Mouse (Mus musculus): ENCODE results near the gene Tsfm. TPM values are rescaled to one million over a fixed set of nuclear protein-coding genes. Genes with fewer than 3 reads are reported as not detected.

Tsfm gene
- polyA plus RNA-seq, 1 experiment from 2014 or later, result 61.0 TPM

DNA sequence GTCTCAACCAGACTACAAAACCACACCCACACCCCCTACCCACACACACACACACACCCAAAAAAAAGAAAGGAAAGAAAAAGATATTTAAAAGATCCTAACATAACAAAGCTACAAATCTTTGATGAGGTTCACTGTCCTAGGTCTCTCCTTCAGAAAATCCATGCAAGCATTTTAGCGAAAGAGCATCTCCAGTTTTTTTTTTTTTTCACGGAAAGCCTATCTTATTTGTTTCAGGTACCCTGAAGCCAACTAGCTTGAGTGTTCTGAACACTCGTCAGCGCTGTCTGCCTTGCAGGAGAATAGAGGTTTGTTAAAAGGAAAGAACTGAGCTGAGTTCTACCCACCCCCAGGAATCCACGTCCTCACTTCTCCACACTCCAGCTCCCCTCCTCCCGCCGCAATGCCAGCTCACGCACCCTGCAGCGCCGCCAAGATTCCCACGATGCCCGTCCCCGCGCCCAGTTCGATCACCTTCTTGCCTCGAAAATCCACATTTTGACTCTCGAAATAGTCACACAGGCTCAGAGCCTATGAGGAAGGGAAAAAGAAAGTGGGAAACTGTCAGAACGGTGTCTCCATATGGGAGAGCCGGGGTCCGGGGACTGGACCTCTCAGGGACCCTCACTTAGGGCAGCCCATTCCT lies 10.1 kb upstream of the Tsfm start:
- Histone ChIP-seq H3K4me3 (ENCODE audit: low read depth, low read length) (peak overlapping the region; percentile 71), H3K27me3 (replicated peaks; ENCODE audit: control insufficient read depth, insufficient read depth, low read length) (no peaks in the 10 kb centered on the region), H3K4me2 (ENCODE audit: low read depth, low read length) (peak overlapping the region; percentile 81), H3K9ac (ENCODE audit: low read depth, low read length) (peak overlapping the region; percentile 75), H3K4me1 (ENCODE audit: control insufficient read depth, insufficient read depth, low read length) (peaks cover 7% of the 10 kb centered on the region), H3K27ac (replicated peaks; ENCODE audit: low read depth, low read length) (peak overlapping the region; percentile 78), H3K9me3 (ENCODE audit: control insufficient read depth, low read length) (no peaks in the 10 kb centered on the region), H3K36me3 (ENCODE audit: control insufficient read depth, insufficient read depth, low read length) (peaks cover 6% of the 10 kb centered on the region; the same call in 1 of the 2 replicates)
- WGBS, result 1% methylated on average over 20 of the region's 20 CpGs
- DNase-seq (ENCODE audit: low spot score), result no peak
- ATAC-seq (ENCODE audit: low read depth), result peak; percentile 17; the same call in 1 of the 2 replicates

DNA sequence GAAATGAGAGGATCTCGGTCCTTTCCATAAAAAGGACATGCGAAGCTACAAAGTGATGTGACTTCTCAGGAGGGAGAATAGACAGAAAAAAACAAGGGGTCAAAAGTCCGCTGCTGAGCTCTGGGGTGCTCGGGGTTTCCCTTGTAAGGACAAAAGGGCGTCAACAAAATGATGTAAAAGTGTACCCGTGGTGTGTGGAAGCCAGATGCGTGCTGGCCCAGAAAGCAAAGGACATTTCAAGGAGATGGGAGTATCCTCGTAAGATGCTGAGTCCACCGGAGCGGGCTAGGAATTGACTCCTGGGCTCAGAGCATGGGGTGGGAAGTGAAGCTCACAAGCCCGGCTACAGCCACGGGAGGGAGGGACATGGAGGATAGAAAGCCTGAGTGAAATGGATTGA lies 7.0 kb upstream of the Tsfm start:
- H3K4me3 ChIP-seq (ENCODE audit: low read depth, low read length), result no peak overlapping the region
- no peaks in the 10 kb centered on the region for H3K36me3 ChIP-seq (ENCODE audit: control insufficient read depth, insufficient read depth, low read length)
- no peak overlapping the region for H3K27ac ChIP-seq (replicated peaks; ENCODE audit: low read depth, low read length)
- DNase-seq (ENCODE audit: low spot score) (no peak), ATAC-seq (ENCODE audit: low read depth) (no peak)
- no peaks in the 10 kb centered on the region for H3K9me3 ChIP-seq (ENCODE audit: control insufficient read depth, low read length)
- 74% methylated on average over 12 of the region's 12 CpGs for WGBS
- no peak overlapping the region for H3K9ac ChIP-seq (ENCODE audit: low read depth, low read length)
- no peaks in the 10 kb centered on the region for H3K27me3 ChIP-seq (replicated peaks; ENCODE audit: control insufficient read depth, insufficient read depth, low read length)
- H3K4me2 ChIP-seq (ENCODE audit: low read depth, low read length), result no peak overlapping the region
- H3K4me1 ChIP-seq (ENCODE audit: control insufficient read depth, insufficient read depth, low read length), result peaks cover 3% of the 10 kb centered on the region

DNA sequence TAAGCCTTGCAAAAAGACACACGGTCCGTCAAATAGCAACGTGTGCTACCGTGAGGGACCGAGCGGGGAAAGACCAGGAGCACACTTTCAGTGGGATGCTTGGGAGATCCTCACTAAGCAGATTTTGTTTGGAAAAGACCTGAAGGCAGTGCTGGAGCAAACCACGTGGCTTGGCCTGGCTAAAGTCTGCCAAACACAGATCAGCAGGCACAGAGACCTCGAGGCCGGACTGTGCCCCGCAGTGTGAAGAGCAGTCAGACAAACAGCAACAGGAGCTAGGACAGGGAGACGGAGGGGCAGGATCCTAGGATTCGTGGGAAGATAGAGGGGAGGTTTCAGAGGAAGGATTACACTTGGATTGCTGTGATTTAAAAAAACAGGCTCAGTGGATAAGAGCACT lies 5.6 kb upstream of the Tsfm start:
- 87% methylated on average over 12 of the region's 12 CpGs for WGBS
- H3K4me2 ChIP-seq (ENCODE audit: low read depth, low read length), result no peak overlapping the region

DNA sequence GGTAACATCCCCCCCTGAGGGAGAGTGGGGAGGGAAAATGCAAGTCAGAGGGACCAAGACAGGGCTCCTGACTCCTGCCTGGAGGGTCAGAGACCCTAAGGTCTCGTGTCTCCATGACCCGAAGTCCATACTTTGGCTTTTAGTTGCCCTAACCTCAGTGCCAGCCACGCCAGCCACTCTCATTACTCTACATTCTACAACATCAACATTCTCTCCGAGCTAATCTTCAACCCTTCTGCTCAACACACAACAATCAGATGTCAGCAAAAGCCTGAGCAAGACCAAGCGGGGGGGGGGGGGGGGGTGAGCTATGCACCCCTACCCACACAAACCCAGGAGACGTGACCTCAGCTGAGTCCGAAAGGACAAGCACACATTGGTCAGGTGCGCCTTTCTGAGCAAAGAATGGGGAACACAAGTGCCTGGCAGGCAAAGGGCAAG lies 2.7 kb upstream of the Tsfm start:
- Histone ChIP-seq H3K27ac (replicated peaks; ENCODE audit: low read depth, low read length) (no peak overlapping the region), H3K4me3 (ENCODE audit: low read depth, low read length) (no peak overlapping the region), H3K27me3 (replicated peaks; ENCODE audit: control insufficient read depth, insufficient read depth, low read length) (no peaks in the 10 kb centered on the region), H3K9ac (ENCODE audit: low read depth, low read length) (no peak overlapping the region), H3K36me3 (ENCODE audit: control insufficient read depth, insufficient read depth, low read length) (peaks cover 11% of the 10 kb centered on the region; the same call in 1 of the 2 replicates), H3K9me3 (ENCODE audit: control insufficient read depth, low read length) (no peaks in the 10 kb centered on the region), H3K4me2 (ENCODE audit: low read depth, low read length) (no peak overlapping the region), H3K4me1 (ENCODE audit: control insufficient read depth, insufficient read depth, low read length) (no peaks in the 10 kb centered on the region)
- ATAC-seq (ENCODE audit: low read depth) (no peak), DNase-seq (ENCODE audit: low spot score) (no peak)
- WGBS, result 86% methylated on average over 8 of the region's 8 CpGs

More for the DNA sequence above, 5.6 kb upstream of the Tsfm start:
- Histone ChIP-seq H3K9ac (ENCODE audit: low read depth, low read length) (no peak overlapping the region), H3K27me3 (replicated peaks; ENCODE audit: control insufficient read depth, insufficient read depth, low read length) (no peaks in the 10 kb centered on the region), H3K4me3 (ENCODE audit: low read depth, low read length) (no peak overlapping the region), H3K9me3 (ENCODE audit: control insufficient read depth, low read length) (no peaks in the 10 kb centered on the region), H3K27ac (replicated peaks; ENCODE audit: low read depth, low read length) (no peak overlapping the region), H3K36me3 (ENCODE audit: control insufficient read depth, insufficient read depth, low read length) (no peaks in the 10 kb centered on the region), H3K4me1 (ENCODE audit: control insufficient read depth, insufficient read depth, low read length) (no peaks in the 10 kb centered on the region; the same call in 1 of the 2 replicates)
- ATAC-seq (ENCODE audit: low read depth), result no peak
- DNase-seq (ENCODE audit: low spot score), result no peak

GRCm38 (mm10) chr10:127018422-127018821 lies 12.2 kb downstream of the Tsfm start:
- Histone ChIP-seq H3K4me1 (ENCODE audit: control insufficient read depth, insufficient read depth, low read length) (no peaks in the 10 kb centered on the region), H3K9me3 (ENCODE audit: control insufficient read depth, low read length) (no peaks in the 10 kb centered on the region), H3K27ac (replicated peaks; ENCODE audit: low read depth, low read length) (no peak overlapping the region), H3K27me3 (replicated peaks; ENCODE audit: control insufficient read depth, insufficient read depth, low read length) (no peaks in the 10 kb centered on the region), H3K36me3 (ENCODE audit: control insufficient read depth, insufficient read depth, low read length) (peaks cover 17% of the 10 kb centered on the region), H3K4me2 (ENCODE audit: low read depth, low read length) (no peak overlapping the region), H3K9ac (ENCODE audit: low read depth, low read length) (no peak overlapping the region), H3K4me3 (ENCODE audit: low read depth, low read length) (no peak overlapping the region)
- WGBS, result 70% methylated on average over 16 of the region's 16 CpGs
- ATAC-seq (ENCODE audit: low read depth) (no peak), DNase-seq (ENCODE audit: low spot score) (no peak)

DNA sequence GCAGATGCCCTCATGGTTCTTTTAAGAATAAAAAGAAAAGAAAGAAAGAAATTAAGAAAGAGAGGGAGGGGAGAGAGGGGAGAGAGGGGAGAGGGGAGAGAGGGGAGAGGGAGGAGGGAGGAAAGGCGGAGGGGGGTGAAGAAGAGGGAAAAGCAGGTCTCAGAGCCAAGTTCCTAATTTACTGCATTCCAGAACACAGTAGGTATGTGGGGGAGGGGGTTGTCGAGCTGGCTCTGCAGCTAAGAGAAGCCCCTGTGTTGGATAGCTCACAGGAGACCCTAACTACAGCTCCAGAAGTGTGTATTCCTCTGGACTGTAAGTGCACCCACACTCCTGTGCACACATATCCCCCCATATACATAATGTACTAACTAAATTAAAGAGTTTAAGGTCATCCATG lies 13.6 kb downstream of the Tsfm start:
- WGBS, result 24% methylated on average over 2 of the region's 2 CpGs
- ATAC-seq (ENCODE audit: low read depth), result peak; percentile 48; the same call in 1 of the 2 replicates
- H3K36me3 ChIP-seq (ENCODE audit: control insufficient read depth, insufficient read depth, low read length), result 0 out of 2 replicates have a peak, but pooled peaks cover 4% of the 10 kb centered on the region

DNA sequence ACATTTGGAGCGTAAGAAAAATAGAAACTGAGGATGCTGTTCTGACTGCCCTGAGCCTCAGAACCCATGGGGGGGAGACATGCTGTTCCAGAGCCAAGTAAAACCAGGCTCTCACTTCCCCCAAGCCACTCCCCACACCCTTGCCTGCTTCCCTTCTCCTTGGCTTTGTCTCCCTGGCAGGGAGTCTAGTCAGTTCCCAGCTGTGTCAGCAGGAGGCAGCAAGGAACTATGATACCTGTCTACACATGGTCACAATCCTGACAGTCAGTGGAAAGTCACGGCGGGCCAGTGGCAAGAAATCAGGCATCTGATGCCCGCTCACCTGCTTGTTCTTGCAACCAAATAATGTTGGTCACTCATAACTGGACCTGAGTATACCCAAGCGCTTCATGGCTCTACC lies 14.2 kb downstream of the Tsfm start:
- Histone ChIP-seq H3K4me1 (ENCODE audit: control insufficient read depth, insufficient read depth, low read length) (no peaks in the 10 kb centered on the region), H3K9me3 (ENCODE audit: control insufficient read depth, low read length) (no peaks in the 10 kb centered on the region), H3K9ac (ENCODE audit: low read depth, low read length) (0 out of 2 replicates have a peak overlapping the region, but pooled peaks have one; percentile 6), H3K4me3 (ENCODE audit: low read depth, low read length) (no peak overlapping the region), H3K36me3 (ENCODE audit: control insufficient read depth, insufficient read depth, low read length) (no peaks in the 10 kb centered on the region), H3K27ac (replicated peaks; ENCODE audit: low read depth, low read length) (no peak overlapping the region; the same call in 1 of the 2 replicates), H3K27me3 (replicated peaks; ENCODE audit: control insufficient read depth, insufficient read depth, low read length) (no peaks in the 10 kb centered on the region), H3K4me2 (ENCODE audit: low read depth, low read length) (no peak overlapping the region)
- peak; percentile 17; the same call in 1 of the 2 replicates for ATAC-seq (ENCODE audit: low read depth)
- 53% methylated on average over 5 of the region's 5 CpGs for WGBS
- DNase-seq (ENCODE audit: low spot score), result peak; percentile 45

More for the DNA sequence above, 13.6 kb downstream of the Tsfm start:
- Histone ChIP-seq H3K9ac (ENCODE audit: low read depth, low read length) (no peak overlapping the region), H3K4me1 (ENCODE audit: control insufficient read depth, insufficient read depth, low read length) (no peaks in the 10 kb centered on the region), H3K9me3 (ENCODE audit: control insufficient read depth, low read length) (no peaks in the 10 kb centered on the region), H3K27ac (replicated peaks; ENCODE audit: low read depth, low read length) (no peak overlapping the region; the same call in 1 of the 2 replicates), H3K4me3 (ENCODE audit: low read depth, low read length) (no peak overlapping the region), H3K27me3 (replicated peaks; ENCODE audit: control insufficient read depth, insufficient read depth, low read length) (no peaks in the 10 kb centered on the region), H3K4me2 (ENCODE audit: low read depth, low read length) (no peak overlapping the region)
- peak; percentile 44 for DNase-seq (ENCODE audit: low spot score)

GRCm38 (mm10) chr10:127003806-127004205 lies 26.8 kb downstream of the Tsfm start:
- Histone ChIP-seq H3K9me3 (ENCODE audit: control insufficient read depth, low read length) (no peaks in the 10 kb centered on the region), H3K4me2 (ENCODE audit: low read depth, low read length) (no peak overlapping the region), H3K9ac (ENCODE audit: low read depth, low read length) (no peak overlapping the region), H3K4me3 (ENCODE audit: low read depth, low read length) (no peak overlapping the region), H3K4me1 (ENCODE audit: control insufficient read depth, insufficient read depth, low read length) (no peaks in the 10 kb centered on the region), H3K36me3 (ENCODE audit: control insufficient read depth, insufficient read depth, low read length) (peaks cover 20% of the 10 kb centered on the region), H3K27ac (replicated peaks; ENCODE audit: low read depth, low read length) (no peak overlapping the region), H3K27me3 (replicated peaks; ENCODE audit: control insufficient read depth, insufficient read depth, low read length) (no peaks in the 10 kb centered on the region)
- WGBS, result 81% methylated on average over 7 of the region's 7 CpGs
- DNase-seq (ENCODE audit: low spot score) (no peak), ATAC-seq (ENCODE audit: low read depth) (no peak)

- Histone ChIP-seq H3K27me3 (replicated peaks; ENCODE audit: control insufficient read depth, insufficient read depth, low read length) (no peaks in the 10 kb centered on the region), H3K27ac (replicated peaks; ENCODE audit: low read depth, low read length) (no peak overlapping the region), H3K9ac (ENCODE audit: low read depth, low read length) (no peak overlapping the region), H3K4me1 (ENCODE audit: control insufficient read depth, insufficient read depth, low read length) (no peaks in the 10 kb centered on the region), H3K36me3 (ENCODE audit: control insufficient read depth, insufficient read depth, low read length) (peaks cover 25% of the 10 kb centered on the region), H3K4me2 (ENCODE audit: low read depth, low read length) (no peak overlapping the region), H3K4me3 (ENCODE audit: low read depth, low read length) (no peak overlapping the region), H3K9me3 (ENCODE audit: control insufficient read depth, low read length) (no peaks in the 10 kb centered on the region)
- ATAC-seq (ENCODE audit: low read depth) (no peak), DNase-seq (ENCODE audit: low spot score) (no peak)
- 82% methylated on average over 8 of the region's 8 CpGs for WGBS
Observed at GRCm38 (mm10) chr10:127003334-127003733, 27.3 kb downstream of the Tsfm start.
